Mouse (Mus musculus) kidney, postnatal 10 days (tissue): ENCODE measurements around the gene Gm7971.
"Not testable (repeated sequence)": the region's sequence is repeated elsewhere in the genome, so short reads cannot be mapped to it uniquely, and the experiment has no call there.

ENCODE experiments used
- DNase-seq: peaks from one replicate; pipeline ENCODE4 v3.0.0; 2021; ENCODE audit warnings: mixed read lengths

Gene Gm7971

DNA sequence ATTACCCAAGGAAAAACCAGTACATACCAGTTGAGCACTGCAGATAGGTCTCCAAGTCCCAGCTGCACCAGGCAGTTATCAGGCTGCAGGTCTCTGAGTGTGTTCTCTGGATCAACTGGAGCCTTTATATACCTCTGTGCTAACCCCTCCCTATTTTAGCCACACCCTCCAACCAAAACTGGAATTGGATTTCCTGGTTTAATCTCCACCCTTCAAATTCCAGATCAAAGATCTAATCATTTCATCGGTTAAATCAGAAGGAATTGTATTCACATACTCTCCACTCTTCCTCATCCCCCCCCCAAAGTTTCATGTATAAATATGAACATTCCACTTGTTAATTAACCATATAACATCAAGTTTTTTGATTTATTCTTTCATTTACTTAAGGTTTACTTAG lies at the start of gene Gm7971:
Gene Gm7971 (minus strand): TSS at position 101 of the 400 bp plus-strand sequence.
- DNase-seq, result not testable (repeated sequence)
